Mouse (Mus musculus) hindbrain, embryonic 11.5 days (tissue): ENCODE data around the gene Mrgprx1. TPM values are rescaled to one million over a fixed set of nuclear protein-coding genes. Genes with fewer than 3 reads are reported as not detected.

Experiments
- polyA plus RNA-seq: library from polyadenylated mRNA; unstranded; fragments of >200 nt; fragmentation: Nextera tagmentation; extraction: Ambion mirVana; gene quantifications from 2 replicates; pipeline ENCODE4 v1.2.1, GENCODE M21; 2014

The Mrgprx1 gene
- polyA plus RNA-seq, 1 experiment from 2014 or later, result not detected

Other genes starting within 250 kb of the Mrgprx1 start
- gene Mrgpra4, start 45.5 kb downstream of the Mrgprx1 start, polyA plus RNA-seq, result not detected in 2 replicates
- not detected in 2 replicates for gene Mrgprb5, start 141.4 kb upstream of the Mrgprx1 start, polyA plus RNA-seq
- gene Mrgprb4, start 171.7 kb upstream of the Mrgprx1 start, polyA plus RNA-seq, result not detected in 2 replicates